Mouse (Mus musculus): ENCODE measurements around the gene Vmn2r111. TPM values are rescaled to one million over a fixed set of nuclear protein-coding genes. Genes with fewer than 3 reads are reported as not detected.
"Not testable (repeated sequence)": the region's sequence is repeated elsewhere in the genome, so short reads cannot be mapped to it uniquely, and the experiment has no call there.

Gene Vmn2r111
- polyA plus RNA-seq (2015; fragmentation: Nextera tagmentation; extraction: Ambion mirVana): not detected in 2 replicates

- H3K4me3 ChIP-seq (replicated peaks); H3K4me1 ChIP-seq (replicated peaks); H3K27me3 ChIP-seq; H3K36me3 ChIP-seq; H3K27ac ChIP-seq; H3K4me2 ChIP-seq (replicated peaks); ATAC-seq; H3K9ac ChIP-seq (replicated peaks); H3K9me3 ChIP-seq: not testable (repeated sequence)
- 50% methylated on average over 1 of the region's 1 CpGs for WGBS
These were observed at the start of gene Vmn2r111 for GRCm38 (mm10) chr17:22573382-22573781. Gene Vmn2r111, minus strand, starts transcription at chr17:22573482.

- H3K4me3 ChIP-seq (replicated peaks); H3K4me1 ChIP-seq (replicated peaks); ATAC-seq; H3K9ac ChIP-seq (replicated peaks); H3K36me3 ChIP-seq; H3K27me3 ChIP-seq; H3K9me3 ChIP-seq; H3K4me2 ChIP-seq (replicated peaks); H3K27ac ChIP-seq: not testable (repeated sequence)
These were observed 27.4 kb upstream of the Vmn2r111 start, which contains the start of gene Vmn2r112 for GRCm38 (mm10) chr17:22600651-22601050. Gene Vmn2r112, plus strand, starts transcription at chr17:22600951.

DNA sequence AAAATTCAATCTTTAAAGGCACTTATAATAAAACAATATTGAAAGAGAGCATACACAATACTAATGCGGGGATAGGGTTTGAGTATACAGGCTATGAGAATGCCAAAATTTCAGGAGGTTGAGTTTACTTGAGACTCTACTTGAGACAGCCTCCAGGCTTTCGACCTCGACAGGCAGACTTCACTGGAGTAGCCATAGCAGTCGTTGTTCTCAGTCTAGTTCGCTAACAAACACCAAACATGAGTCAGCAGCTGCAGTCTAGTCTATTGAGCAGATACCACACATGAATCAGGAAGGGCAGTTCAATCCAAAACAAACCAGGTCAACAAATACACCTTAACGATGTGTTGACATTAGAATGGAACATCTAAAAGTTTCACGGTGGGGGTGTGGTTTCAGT, 52.8 kb downstream of the Vmn2r111 start:
- 86% methylated on average over 7 of the region's 7 CpGs for WGBS
- H3K27ac ChIP-seq; H3K9me3 ChIP-seq; H3K9ac ChIP-seq (replicated peaks); H3K27me3 ChIP-seq; H3K4me1 ChIP-seq (replicated peaks); H3K36me3 ChIP-seq; H3K4me2 ChIP-seq (replicated peaks); ATAC-seq; H3K4me3 ChIP-seq (replicated peaks): not testable (repeated sequence)

DNA sequence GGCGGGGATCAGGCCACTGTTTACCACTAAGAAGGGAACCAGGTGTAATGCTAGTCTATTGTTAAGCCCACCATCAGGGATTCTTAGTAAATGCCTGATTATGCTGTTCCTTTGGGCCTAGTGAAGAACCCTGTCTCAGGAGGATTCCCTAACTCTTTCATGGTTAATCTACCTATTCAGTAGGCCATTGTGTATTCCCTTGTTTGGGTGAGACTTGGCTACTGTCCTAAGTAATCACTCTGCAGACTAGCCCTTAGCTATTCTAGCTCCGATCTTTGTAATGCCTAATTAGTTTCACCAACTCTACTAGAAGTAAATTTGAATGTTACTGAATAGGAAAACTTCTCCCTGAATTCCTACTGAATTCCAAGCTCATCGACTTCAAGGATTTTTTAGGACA, 53.2 kb downstream of the Vmn2r111 start:
- not testable (repeated sequence) for H3K4me1 ChIP-seq (replicated peaks); H3K36me3 ChIP-seq; H3K27me3 ChIP-seq; H3K4me3 ChIP-seq (replicated peaks); H3K27ac ChIP-seq; H3K4me2 ChIP-seq (replicated peaks); ATAC-seq; H3K9me3 ChIP-seq; H3K9ac ChIP-seq (replicated peaks)
- WGBS: 65% methylated on average over 3 of the region's 3 CpGs

GRCm38 (mm10) chr17:22497120-22497519, 76.2 kb downstream of the Vmn2r111 start:
- H3K27me3 ChIP-seq: no peaks in the 10 kb centered on the region
- H3K4me1 ChIP-seq (replicated peaks): no peaks in the 10 kb centered on the region
- ATAC-seq: no peak
- peaks cover 14% of the 10 kb centered on the region; the same call in 1 of the 2 replicates for H3K9me3 ChIP-seq
- no peak overlapping the region for H3K9ac ChIP-seq (replicated peaks)
- no peak overlapping the region for H3K4me3 ChIP-seq (replicated peaks)
- no peak overlapping the region for H3K4me2 ChIP-seq (replicated peaks)
- no peaks in the 10 kb centered on the region for H3K36me3 ChIP-seq
- no peak overlapping the region for H3K27ac ChIP-seq
- WGBS: 78% methylated on average over 4 of the region's 4 CpGs

Other genes starting within 250 kb of the Vmn2r111 start
- gene Zfp944, start 212.1 kb downstream of the Vmn2r111 start, polyA plus RNA-seq (2015; fragmentation: Nextera tagmentation; extraction: Ambion mirVana): 14.9 and 15.4 TPM in 2 replicates
- gene Zfp758, start 212.0 kb downstream of the Vmn2r111 start, polyA plus RNA-seq (2015; fragmentation: Nextera tagmentation; extraction: Ambion mirVana): 11.4 and 11.6 TPM in 2 replicates
- gene Zfp946, start 149.3 kb downstream of the Vmn2r111 start, polyA plus RNA-seq (2015; fragmentation: Nextera tagmentation; extraction: Ambion mirVana): 35.2 and 39.4 TPM in 2 replicates
- not detected in 2 replicates for gene Vmn2r112, start 27.5 kb upstream of the Vmn2r111 start, polyA plus RNA-seq (2015; fragmentation: Nextera tagmentation; extraction: Ambion mirVana)